Mouse (Mus musculus): ENCODE results near the gene Olfr345. TPM values are rescaled to one million over a fixed set of nuclear protein-coding genes. Genes with fewer than 3 reads are reported as not detected.

Gene Olfr345
- polyA plus RNA-seq (2015; fragmentation: Nextera tagmentation; extraction: Ambion mirVana): not detected in 2 replicates

- WGBS: 65% methylated on average over 1 of the region's 1 CpGs
Observed at GRCm38 (mm10) chr2:36639741-36640140, at the start of gene Olfr345. TSS of gene Olfr345 (plus strand) at chr2:36640041.

GRCm38 (mm10) chr2:36685488-36685887 is 45.6 kb downstream of the Olfr345 start, which contains the start of gene Olfr346:
TSS of gene Olfr346 (plus strand) at chr2:36685788.
- no peaks in the 10 kb centered on the region for H3K27me3 ChIP-seq
- no peaks in the 10 kb centered on the region for H3K9me3 ChIP-seq
- no peak within 1 kb of the TSS for H3K9ac ChIP-seq
- H3K36me3 ChIP-seq: no peaks in the 10 kb centered on the region
- 97% methylated on average over 1 of the region's 1 CpGs for WGBS
- H3K27ac ChIP-seq: no peak within 1 kb of the TSS
- no peak within 1 kb of the TSS for H3K4me2 ChIP-seq
- H3K4me3 ChIP-seq: no peak within 1 kb of the TSS
- no peaks in the 10 kb centered on the region for H3K4me1 ChIP-seq
- no peak for ATAC-seq (ENCODE audit: insufficient number of reproducible peaks, insufficient read depth, low FRiP score, low TSS enrichment, low read depth)

More at GRCm38 (mm10) chr2:36639741-36640140, at the start of gene Olfr345:
- Histone ChIP-seq H3K27me3 (no peaks in the 10 kb centered on the region), H3K36me3 (no peaks in the 10 kb centered on the region), H3K4me2 (no peak within 1 kb of the TSS), H3K4me3 (no peak within 1 kb of the TSS), H3K9me3 (peaks cover 8% of the 10 kb centered on the region; the same call in 1 of the 2 replicates), H3K9ac (no peak within 1 kb of the TSS), H3K4me1 (no peaks in the 10 kb centered on the region), H3K27ac (no peak within 1 kb of the TSS)
- ATAC-seq (ENCODE audit: insufficient number of reproducible peaks, insufficient read depth, low FRiP score, low TSS enrichment, low read depth): no peak

Other genes with a start within 250 kb of the Olfr345 start
- gene Olfr339, start 221.1 kb upstream of the Olfr345 start, polyA plus RNA-seq (2015; fragmentation: Nextera tagmentation; extraction: Ambion mirVana): not detected in 2 replicates
- not detected in 2 replicates for gene Olfr340, start 187.5 kb upstream of the Olfr345 start, polyA plus RNA-seq (2015; fragmentation: Nextera tagmentation; extraction: Ambion mirVana)
- 0.10 TPM in 1 of 2 replicates, not detected in the other for gene Olfr341, start 157.6 kb upstream of the Olfr345 start, polyA plus RNA-seq (2015; fragmentation: Nextera tagmentation; extraction: Ambion mirVana)
- not detected in 2 replicates for gene Olfr342, start 115.0 kb upstream of the Olfr345 start, polyA plus RNA-seq (2015; fragmentation: Nextera tagmentation; extraction: Ambion mirVana)
- 0.10 TPM in 1 of 2 replicates, not detected in the other for gene Olfr344, start 73.4 kb upstream of the Olfr345 start, polyA plus RNA-seq (2015; fragmentation: Nextera tagmentation; extraction: Ambion mirVana)
- not detected in 2 replicates for gene Olfr346, start 45.7 kb downstream of the Olfr345 start, polyA plus RNA-seq (2015; fragmentation: Nextera tagmentation; extraction: Ambion mirVana)
- not detected in 2 replicates for gene Olfr347, start 91.9 kb downstream of the Olfr345 start, polyA plus RNA-seq (2015; fragmentation: Nextera tagmentation; extraction: Ambion mirVana)
- gene Olfr348, start 144.2 kb downstream of the Olfr345 start, polyA plus RNA-seq (2015; fragmentation: Nextera tagmentation; extraction: Ambion mirVana): not detected in 2 replicates
- not detected in 2 replicates for gene Olfr50, start 150.5 kb downstream of the Olfr345 start, polyA plus RNA-seq (2015; fragmentation: Nextera tagmentation; extraction: Ambion mirVana)
- gene Olfr3, start 177.0 kb downstream of the Olfr345 start, polyA plus RNA-seq (2015; fragmentation: Nextera tagmentation; extraction: Ambion mirVana): not detected in 2 replicates
- not detected in 2 replicates for gene Olfr350, start 206.3 kb downstream of the Olfr345 start, polyA plus RNA-seq (2015; fragmentation: Nextera tagmentation; extraction: Ambion mirVana)
- gene Olfr351, start 222.6 kb downstream of the Olfr345 start, polyA plus RNA-seq (2015; fragmentation: Nextera tagmentation; extraction: Ambion mirVana): not detected in 2 replicates
- not detected in 2 replicates for gene Olfr352, start 228.4 kb downstream of the Olfr345 start, polyA plus RNA-seq (2015; fragmentation: Nextera tagmentation; extraction: Ambion mirVana)